Mouse (Mus musculus) liver, embryonic 14.5 days (tissue): ENCODE measurements around the gene Plxnd1.

Source experiments
- CTCF ChIP-seq: IDR thresholded peaks from 2 replicates; pipeline ENCODE4 v1.5.1; 2016; ENCODE audit warnings: antibody characterized with exemption, low read depth, control low read depth
- EP300 ChIP-seq: IDR thresholded peaks from 2 replicates; pipeline ENCODE4 v1.6.1; 2016; ENCODE audit warnings: antibody characterized with exemption, low read depth

DNA sequence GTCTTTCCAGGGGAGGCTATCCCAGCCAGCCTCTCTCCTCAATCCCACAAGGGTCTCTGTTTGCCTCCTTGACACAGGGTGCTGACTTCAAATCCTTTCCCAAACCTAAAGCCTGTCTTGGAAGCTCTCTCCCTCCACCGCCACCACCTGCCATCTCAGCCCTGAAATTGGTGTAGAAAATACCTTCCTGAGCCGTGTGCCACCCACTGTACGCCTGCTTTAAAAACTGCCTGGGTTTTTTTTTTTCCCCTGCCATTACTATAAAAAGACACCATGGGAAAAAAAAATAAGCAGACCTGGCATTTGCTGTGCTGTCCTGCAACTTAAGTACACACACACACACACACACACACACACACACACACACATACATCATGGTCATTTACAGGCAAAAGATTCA is 4.7 kb downstream of the Plxnd1 start:
- TF ChIP-seq EP300 (no peak), CTCF (no peak)
